Mouse (Mus musculus) right cerebral cortex, postnatal 25 days (tissue): ENCODE measurements around the gene Ninj2.

Experiments
- DNase-seq: peaks from one replicate; pipeline ENCODE4 v3.0.0; 2022

The Ninj2 gene

GRCm38 (mm10) chr6:120095096-120095495 is 1.9 kb downstream of the Ninj2 start:
- no peak for DNase-seq

GRCm38 (mm10) chr6:120095501-120095900 is 2.4 kb downstream of the Ninj2 start:
- DNase-seq, result no peak

- no peak for DNase-seq
Measured at GRCm38 (mm10) chr6:120099392-120099791, 6.2 kb downstream of the Ninj2 start.

- no peak for DNase-seq
Measured at GRCm38 (mm10) chr6:120101221-120101620, 8.1 kb downstream of the Ninj2 start.

- no peak for DNase-seq
Measured at GRCm38 (mm10) chr6:120101996-120102395, 8.8 kb downstream of the Ninj2 start.

- DNase-seq, result no peak
Measured at GRCm38 (mm10) chr6:120103104-120103503, 10.0 kb downstream of the Ninj2 start.

GRCm38 (mm10) chr6:120105055-120105454 is 11.9 kb downstream of the Ninj2 start:
- DNase-seq, result no peak

GRCm38 (mm10) chr6:120107586-120107985 is 14.4 kb downstream of the Ninj2 start:
- DNase-seq, result no peak

- DNase-seq, result no peak
Measured at GRCm38 (mm10) chr6:120108061-120108460, 14.9 kb downstream of the Ninj2 start.

GRCm38 (mm10) chr6:120109173-120109572 is 16.0 kb downstream of the Ninj2 start:
- DNase-seq, result peak; percentile 62

GRCm38 (mm10) chr6:120109932-120110331 is 16.8 kb downstream of the Ninj2 start:
- no peak for DNase-seq

- no peak for DNase-seq
Measured at GRCm38 (mm10) chr6:120110738-120111409, 17.7 kb downstream of the Ninj2 start.

- DNase-seq, result no peak
Measured at GRCm38 (mm10) chr6:120111410-120111783, 18.2 kb downstream of the Ninj2 start.

- peak; percentile 42 for DNase-seq
Measured at GRCm38 (mm10) chr6:120111984-120112803, 19.0 kb downstream of the Ninj2 start.

- no peak for DNase-seq
Measured at GRCm38 (mm10) chr6:120113856-120114255, 20.7 kb downstream of the Ninj2 start.

- DNase-seq, result no peak
Measured at GRCm38 (mm10) chr6:120114271-120114670, 21.1 kb downstream of the Ninj2 start.

- DNase-seq, result no peak
Measured at GRCm38 (mm10) chr6:120114698-120115097, 21.5 kb downstream of the Ninj2 start.

- no peak for DNase-seq
Measured at GRCm38 (mm10) chr6:120115443-120115842, 22.3 kb downstream of the Ninj2 start.

- DNase-seq, result no peak
Measured at GRCm38 (mm10) chr6:120119824-120120223, 26.7 kb downstream of the Ninj2 start.

- no peak for DNase-seq
Measured at GRCm38 (mm10) chr6:120124688-120125087, 31.5 kb downstream of the Ninj2 start.

GRCm38 (mm10) chr6:120126456-120126855 is 33.3 kb downstream of the Ninj2 start:
- DNase-seq, result no peak

GRCm38 (mm10) chr6:120127321-120127720 is 34.2 kb downstream of the Ninj2 start:
- no peak for DNase-seq

GRCm38 (mm10) chr6:120134748-120135147 is 41.6 kb downstream of the Ninj2 start:
- DNase-seq, result no peak

GRCm38 (mm10) chr6:120145439-120145838 is 52.3 kb downstream of the Ninj2 start:
- DNase-seq, result no peak
